Mouse (Mus musculus) limb, embryonic 15.5 days (tissue): Measurements from ENCODE around the gene Prph2. TPM values are rescaled to one million over a fixed set of nuclear protein-coding genes. Genes with fewer than 3 reads are reported as not detected.

Experiments
- polyA plus RNA-seq: library from polyadenylated mRNA; unstranded; fragments of >200 nt; fragmentation: Nextera tagmentation; extraction: Ambion mirVana; gene quantifications from 2 replicates; pipeline ENCODE4 v1.2.1, GENCODE M21; 2015

The Prph2 gene
- polyA plus RNA-seq, 1 experiment from 2014 or later, result not detected

Other genes starting within 250 kb of the Prph2 start
- 64.6 and 66.9 TPM in 2 replicates for gene Rrp36, start 236.1 kb upstream of the Prph2 start, polyA plus RNA-seq
- 141 and 146 TPM in 2 replicates for gene Mea1, start 231.7 kb upstream of the Prph2 start, polyA plus RNA-seq
- 132 and 156 TPM in 2 replicates for gene Klhdc3, start 229.5 kb upstream of the Prph2 start, polyA plus RNA-seq
- 82.6 and 86.7 TPM in 2 replicates for gene Ppp2r5d, start 205.3 kb upstream of the Prph2 start, polyA plus RNA-seq
- gene Pex6, start 199.0 kb upstream of the Prph2 start, polyA plus RNA-seq, result 22.4 and 29.4 TPM in 2 replicates
- 1.5 and 2.5 TPM in 2 replicates for gene Gnmt, start 181.3 kb upstream of the Prph2 start, polyA plus RNA-seq
- gene Cnpy3, start 158.2 kb upstream of the Prph2 start, polyA plus RNA-seq, result 78.0 and 83.6 TPM in 2 replicates
- 0.17 and 0.33 TPM in 2 replicates for gene Ptcra, start 146.7 kb upstream of the Prph2 start, polyA plus RNA-seq
- 78.8 and 86.0 TPM in 2 replicates for gene 2310039H08Rik, start 137.8 kb upstream of the Prph2 start, polyA plus RNA-seq
- gene Rpl7l1, start 127.8 kb upstream of the Prph2 start, polyA plus RNA-seq, result 151 and 154 TPM in 2 replicates
- gene Bicral, start 52.0 kb upstream of the Prph2 start, polyA plus RNA-seq, result 3.8 and 4.7 TPM in 2 replicates
- gene Tbcc, start 19.8 kb upstream of the Prph2 start, polyA plus RNA-seq, result 51.2 and 54.1 TPM in 2 replicates
- 14.4 and 14.9 TPM in 2 replicates for gene Ubr2, start 100.1 kb downstream of the Prph2 start, polyA plus RNA-seq